Mouse (Mus musculus): Measurements from ENCODE around the gene Olfr282. TPM values are rescaled to one million over a fixed set of nuclear protein-coding genes. Genes with fewer than 3 reads are reported as not detected.
"Not testable (repeated sequence)": the region's sequence is repeated elsewhere in the genome, so short reads cannot be mapped to it uniquely, and the experiment has no call there.

The Olfr282 gene
- not detected for total RNA-seq (2021)
- long read RNA-seq, experiment 1: 0 reads
- long read RNA-seq, experiment 2: 0 reads

DNA sequence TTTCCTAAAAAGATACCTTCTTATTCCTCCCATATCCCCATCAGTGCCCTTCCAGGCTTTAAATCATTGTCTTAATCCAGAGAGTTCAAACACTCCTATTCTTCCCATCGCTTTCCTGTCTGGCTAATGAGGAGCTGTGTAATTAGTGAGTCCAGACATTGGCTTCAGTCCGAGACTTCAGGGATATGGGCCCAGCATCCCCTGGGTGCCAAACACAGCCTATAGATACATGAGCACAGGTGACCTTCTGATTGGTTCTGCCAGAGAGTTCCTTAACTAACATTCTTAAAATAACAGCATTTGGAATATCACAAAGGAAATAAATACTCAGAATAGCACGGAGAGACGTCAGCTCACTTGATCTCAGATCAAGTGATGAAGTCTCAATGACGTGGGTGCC, at the start of gene Olfr282:
Gene Olfr282 (plus strand): TSS at position 301 of the 400 bp plus-strand sequence.
- intact Hi-C loops (cut with DNase I); DNase-seq: not testable (repeated sequence)

DNA sequence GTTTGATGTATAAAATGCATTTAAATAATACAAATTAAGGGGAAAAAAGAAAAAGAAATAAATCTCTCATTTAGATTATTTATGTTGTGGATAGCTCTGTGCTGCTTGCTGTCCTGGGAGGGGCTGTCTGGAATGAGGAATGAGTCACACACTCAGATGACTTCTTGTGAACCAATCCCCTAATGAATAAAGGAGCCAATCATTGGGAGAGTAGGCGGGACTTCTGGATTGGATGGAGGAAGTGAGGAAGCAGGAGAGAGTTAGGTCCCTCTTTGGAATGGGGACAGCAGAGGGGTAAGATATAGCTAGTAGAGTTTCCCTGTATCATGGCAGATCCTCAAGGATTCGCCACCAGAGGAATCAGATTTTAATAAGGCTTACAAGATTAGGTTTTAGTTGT, 43.4 kb upstream of the Olfr282 start:
- intact Hi-C loops (cut with DNase I): loop anchor here (2.0 to 10.0 kb wide), 2 partner anchors 205 to 323 kb away; no protein-coding TSS in a partner anchor
- DNase-seq: no peak

DNA sequence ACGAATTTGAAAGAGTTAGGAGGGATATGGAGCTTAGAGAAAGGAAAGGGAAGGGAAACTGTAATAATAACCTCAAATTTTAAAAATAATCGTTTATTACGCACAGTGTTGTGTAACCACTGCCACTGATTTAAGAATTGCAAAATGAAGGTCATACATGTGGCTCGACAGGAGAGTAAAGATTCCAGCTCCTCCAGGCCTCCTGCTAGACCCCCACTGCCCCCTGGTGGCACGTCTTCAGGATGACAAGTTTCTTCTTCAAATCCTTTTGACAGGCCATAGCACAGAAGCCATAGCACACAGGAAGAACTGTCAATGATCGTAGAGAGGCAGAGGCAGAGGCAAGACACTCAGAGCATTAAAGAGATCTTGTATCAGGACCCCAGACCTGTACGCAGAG, 41.2 kb upstream of the Olfr282 start:
- peak; percentile 37 to 72 for DNase-seq
- intact Hi-C loops (cut with DNase I): loop anchor here (2.0 to 10.0 kb wide), 2 partner anchors 207 to 325 kb away; no protein-coding TSS in a partner anchor

DNA sequence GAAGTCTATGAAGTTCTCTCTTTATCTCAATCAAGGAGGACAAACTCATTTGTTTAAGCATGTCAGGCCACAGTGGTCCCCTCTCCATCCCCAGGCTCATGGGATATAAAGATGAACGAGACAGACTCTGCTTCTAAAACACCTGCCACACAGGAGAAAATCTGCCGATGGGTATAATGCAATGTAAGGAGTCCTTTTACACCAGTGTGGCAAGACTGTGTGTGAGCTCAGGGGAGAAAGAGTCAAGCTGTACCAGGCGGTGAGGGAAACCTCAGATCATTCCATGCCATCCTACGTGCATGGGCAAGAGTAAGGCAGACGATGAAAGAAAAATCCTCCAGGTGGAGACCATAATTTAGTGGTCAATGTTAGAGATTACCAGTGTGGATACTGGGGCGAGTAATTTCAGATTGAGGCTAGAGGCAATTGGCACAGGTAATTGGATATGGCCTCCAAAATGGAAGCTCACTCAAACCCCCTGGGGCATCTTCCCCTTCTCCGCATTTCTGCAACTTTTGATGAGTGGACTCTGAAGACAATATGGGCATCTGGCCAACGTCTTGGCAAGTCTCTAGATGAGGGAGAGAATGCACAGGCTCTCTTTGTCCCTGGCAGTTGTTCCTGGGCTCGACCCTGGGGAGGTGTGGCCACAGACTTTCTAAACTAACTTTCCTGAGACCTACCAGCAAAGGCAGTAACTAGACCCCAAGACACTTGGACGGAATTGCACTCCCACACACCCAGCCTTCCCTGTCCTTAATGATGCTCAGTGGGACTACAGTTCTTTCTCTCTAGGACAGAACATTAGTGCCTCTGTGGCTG, 39.7 kb upstream of the Olfr282 start:
- intact Hi-C loops (cut with DNase I): no loop called here
- DNase-seq: peak in 1 of 2 experiments; percentile 11

DNA sequence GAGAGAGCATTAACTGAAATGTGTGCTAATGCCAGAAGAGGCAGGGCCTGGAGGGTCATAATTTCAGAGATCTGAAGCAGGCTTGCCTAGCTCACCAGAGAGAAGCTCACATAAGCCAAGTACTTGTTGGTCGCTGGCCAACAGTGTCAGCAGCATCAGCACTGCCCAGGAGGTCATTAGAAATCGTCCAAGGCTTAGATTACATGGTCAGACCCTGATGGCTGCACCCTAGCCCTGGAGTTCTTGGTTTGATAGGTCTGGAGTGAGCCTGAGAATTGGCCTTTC, 39.2 kb upstream of the Olfr282 start:
- intact Hi-C loops (cut with DNase I): no loop called here

DNA sequence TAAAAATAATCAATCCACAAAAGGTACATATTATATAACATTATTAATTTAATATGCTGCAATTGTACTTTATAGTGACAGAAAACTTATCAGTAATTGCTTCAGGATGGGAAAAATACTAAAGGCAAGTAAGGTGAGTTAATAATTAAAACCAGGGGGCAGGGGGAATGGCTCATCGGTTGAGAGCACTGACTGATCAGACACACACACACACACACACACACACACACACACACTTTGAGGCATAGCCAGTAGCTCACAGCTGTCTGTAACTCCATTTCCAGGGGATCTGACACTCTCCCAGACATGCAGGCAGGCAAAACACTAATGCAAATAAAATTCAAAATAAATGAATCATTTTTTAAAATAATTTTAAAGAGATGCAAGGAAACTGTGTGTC, 33.9 kb upstream of the Olfr282 start:
- intact Hi-C loops (cut with DNase I): no loop called here
- DNase-seq: no peak

More for the DNA sequence above, 39.2 kb upstream of the Olfr282 start:
- peak in 1 of 2 experiments; percentile 13 for DNase-seq

DNA sequence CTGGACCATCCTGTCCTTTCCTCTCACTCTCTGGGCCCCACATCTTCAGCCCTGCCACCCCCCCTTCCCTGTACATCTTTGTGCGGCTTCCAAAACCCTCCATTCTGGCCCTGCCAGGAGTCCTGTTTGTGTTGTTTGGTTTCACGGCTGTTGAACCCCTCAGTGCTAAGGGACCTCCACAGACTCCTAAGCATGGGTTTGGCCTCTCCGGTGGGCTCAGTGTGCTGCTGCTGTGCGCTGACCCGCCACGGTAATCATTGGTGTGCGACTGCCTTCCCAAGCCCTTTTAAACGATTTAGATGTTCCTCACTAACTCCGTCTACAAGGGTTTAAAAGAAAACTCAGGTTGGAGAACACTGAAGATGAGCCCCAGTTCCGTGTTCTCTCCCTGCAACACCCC, 28.7 kb upstream of the Olfr282 start:
- DNase-seq: no peak
- intact Hi-C loops (cut with DNase I): no loop called here

DNA sequence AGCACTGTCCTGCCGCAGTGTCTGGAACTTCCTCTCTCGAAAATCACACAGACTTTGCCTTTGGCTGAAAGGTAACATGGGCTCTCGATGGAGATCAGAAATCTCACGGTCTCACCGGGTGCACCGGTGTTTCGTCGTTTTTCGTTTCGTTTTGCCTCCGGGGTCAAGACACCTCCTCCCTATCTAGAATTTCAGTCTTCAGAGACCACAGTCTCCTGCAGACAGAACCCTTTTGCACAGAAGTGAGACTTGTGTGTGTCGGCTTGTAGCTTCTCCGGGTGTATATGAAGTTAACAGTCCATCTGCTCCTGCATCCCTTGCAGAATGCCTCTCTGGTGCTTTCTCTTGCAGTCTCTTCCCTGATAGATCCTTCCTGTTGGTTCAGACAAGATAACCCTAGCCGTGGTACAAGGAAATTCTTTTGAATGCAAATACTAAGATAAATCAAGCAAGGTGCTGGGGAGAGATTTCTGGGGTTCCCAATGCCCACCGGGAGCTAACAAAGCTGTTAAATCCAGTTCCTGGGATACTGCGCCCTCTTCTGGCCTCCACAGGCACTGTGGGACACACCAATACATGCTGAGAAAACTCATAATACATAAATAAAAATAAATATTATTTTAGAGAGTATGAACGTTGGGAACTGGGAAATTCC, 22.5 kb upstream of the Olfr282 start:
- no peak for DNase-seq
- intact Hi-C loops (cut with DNase I): no loop called here

DNA sequence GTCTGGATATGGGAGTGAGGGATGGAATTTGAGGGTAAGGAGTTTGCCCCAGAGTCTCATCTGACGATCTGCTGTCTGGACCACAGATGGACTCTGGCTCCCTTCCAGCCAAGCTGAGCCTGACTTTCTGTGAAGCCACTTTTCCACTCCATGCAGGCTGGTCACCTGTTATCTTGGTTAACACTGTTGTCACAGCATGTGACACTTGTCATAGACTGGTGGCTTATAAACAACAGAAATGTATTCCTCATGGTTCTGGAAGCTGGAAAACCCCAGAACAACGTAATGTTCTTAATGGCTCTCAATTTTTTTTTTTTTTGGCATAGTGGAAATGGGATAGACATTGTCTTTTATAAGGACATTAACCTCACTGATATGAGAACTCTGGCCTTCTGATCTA, 21.4 kb upstream of the Olfr282 start:
- intact Hi-C loops (cut with DNase I): no loop called here
- DNase-seq: no peak

DNA sequence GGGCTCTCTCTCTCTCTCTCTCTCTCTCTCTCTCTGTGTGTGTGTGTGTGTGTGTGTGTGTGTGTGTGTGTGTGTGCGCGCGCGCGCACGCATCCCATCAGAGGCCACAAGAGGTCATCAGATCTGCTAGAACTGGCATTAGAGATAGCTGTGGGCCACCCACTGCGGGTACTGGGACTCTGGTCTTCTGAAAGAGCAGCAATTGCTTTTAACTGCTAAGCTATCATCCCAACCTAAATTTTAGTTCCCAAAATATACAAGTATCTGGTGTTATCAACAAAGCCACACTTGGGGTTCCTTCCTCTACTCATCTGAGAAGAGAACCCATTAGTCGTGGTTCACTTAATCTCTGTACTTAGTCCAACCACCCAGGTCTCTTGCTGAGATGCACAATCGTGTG, 20.8 kb upstream of the Olfr282 start:
- intact Hi-C loops (cut with DNase I): no loop called here
- DNase-seq: no peak

DNA sequence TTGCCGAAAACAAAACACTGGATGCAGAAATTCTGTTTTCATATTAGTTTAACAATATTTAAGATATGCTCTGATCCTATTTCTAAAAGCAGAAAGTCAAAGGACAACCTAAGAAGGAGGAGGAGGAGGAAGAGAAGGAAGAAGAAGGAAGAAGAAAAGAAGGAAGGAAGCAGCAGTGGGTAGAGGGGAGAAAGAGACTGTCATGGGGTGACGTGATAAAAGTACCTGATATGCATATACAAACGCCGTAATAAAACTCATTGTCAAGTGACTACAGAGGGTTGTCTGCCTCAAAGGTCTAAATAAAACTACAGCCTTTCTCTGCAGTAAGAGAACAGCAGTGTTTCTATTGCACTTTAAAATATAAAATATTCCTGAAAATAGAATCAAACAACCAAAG, 15.0 kb upstream of the Olfr282 start:
- intact Hi-C loops (cut with DNase I): no loop called here
- no peak for DNase-seq

DNA sequence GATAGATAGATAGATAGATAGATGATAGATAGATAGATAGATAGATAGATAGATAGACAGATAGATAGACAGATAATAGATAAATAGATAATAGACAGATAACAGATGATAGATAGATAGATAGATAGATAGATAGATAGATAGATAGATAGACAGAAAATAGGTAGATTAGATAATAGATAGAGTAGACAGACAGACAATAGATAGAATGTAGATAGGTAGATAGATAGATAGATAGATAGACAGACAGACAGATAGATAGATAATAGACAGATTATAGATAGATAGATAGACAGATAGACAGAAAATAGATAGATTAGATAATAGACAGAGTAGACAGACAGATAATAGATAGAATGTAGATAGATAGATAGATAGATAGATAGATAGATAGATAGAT, 14.2 kb upstream of the Olfr282 start:
- DNase-seq; intact Hi-C loops (cut with DNase I): not testable (repeated sequence)

DNA sequence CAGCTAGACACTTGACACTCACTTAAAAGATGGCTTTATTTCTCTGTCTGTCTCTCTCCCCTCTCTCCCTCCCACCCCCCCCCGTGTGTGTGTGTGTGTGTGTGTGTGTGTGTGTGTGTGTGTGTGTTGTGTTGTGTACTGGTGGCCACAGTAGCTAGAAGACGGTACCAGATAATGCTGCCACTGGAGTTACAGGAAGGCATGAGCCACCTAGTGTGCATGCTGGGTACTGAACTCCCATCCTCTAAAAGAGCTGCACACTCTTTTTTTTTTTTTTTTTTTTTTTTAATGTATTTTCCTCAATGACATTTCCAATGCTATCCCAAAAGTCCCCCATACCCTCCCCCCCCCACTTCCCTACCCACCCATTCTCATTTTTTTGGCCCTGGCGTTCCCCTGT, 13.7 kb upstream of the Olfr282 start:
- DNase-seq; intact Hi-C loops (cut with DNase I): not testable (repeated sequence)

DNA sequence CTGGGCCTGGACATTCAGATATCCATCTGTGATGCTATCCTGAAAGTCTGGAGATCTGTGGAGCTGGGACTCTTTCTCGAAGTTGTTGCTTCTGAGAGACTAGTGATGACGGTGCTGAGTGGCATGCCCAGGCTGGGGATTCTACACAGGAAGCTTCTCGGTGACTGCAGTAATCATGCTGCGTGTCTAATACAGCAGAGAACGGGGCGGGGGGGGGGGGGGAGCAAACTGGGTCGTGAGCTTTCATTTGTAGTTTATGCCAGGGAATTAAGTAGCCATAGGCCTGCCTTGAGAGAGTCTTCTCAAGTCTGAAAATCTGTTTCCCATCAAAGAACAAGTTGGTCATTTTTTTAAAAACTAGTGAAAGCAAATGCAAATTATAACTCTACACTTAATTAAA, 12.9 kb upstream of the Olfr282 start:
- intact Hi-C loops (cut with DNase I): no loop called here
- DNase-seq: no peak

DNA sequence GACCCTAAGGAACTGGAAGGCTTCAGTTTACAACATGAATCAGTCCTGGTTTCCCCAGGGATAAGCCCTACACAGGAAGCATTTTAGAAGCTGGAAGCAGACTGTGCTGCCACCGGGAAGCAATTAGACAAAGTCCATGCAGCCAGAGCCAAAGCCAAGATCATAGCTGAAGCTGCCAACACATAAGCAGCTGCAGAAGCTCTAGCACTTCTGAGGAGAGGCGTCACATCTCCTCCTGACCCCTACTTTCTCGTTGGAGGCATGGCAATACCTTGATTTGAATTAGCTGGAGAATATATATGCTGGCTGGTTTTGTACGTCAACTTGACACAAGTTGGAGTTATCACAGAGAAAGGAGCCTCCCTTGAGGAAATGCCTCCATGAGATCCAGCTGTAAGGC, 10.1 kb upstream of the Olfr282 start:
- intact Hi-C loops (cut with DNase I): no loop called here
- no peak for DNase-seq

DNA sequence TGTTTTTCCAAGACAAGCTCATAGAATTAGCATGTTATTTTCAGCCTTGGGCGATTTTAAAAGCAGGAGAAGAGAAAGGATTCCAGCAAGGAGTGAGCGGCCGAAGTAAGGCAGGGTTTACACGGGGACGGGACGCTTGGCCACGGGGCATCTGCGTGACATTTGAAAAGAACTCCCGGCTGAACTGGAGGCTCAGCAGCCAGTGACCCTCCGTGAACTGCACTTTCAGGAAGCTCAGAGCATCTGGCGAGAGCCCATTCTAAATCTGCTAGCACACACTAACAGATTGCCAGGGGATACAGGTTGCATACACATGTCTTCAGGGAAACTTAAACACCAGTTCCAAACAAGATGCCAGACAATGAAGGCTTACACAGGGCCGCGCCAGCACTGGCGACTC, 6.7 kb upstream of the Olfr282 start:
- intact Hi-C loops (cut with DNase I): no loop called here
- DNase-seq: peak; percentile 9 to 19

DNA sequence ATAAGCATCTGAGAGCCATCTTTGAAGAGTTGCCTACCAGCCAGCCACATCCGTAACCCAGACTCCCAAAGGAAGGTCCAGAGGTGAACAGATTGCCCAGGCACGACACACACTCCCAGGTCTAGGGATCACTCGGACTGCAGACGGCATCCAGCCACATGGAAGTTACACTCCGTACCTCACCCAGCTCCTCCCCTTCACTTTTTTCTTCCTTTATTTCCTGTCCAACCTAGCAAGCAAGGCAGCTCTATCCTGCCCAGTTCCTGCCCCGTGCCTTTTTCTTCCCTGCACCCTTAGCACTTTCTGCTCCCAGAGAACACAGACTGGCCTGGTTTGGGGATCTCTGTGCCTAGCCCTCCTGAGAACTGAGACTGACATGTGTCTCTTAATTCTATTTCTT, 6.3 kb upstream of the Olfr282 start:
- intact Hi-C loops (cut with DNase I): no loop called here
- DNase-seq: no peak

DNA sequence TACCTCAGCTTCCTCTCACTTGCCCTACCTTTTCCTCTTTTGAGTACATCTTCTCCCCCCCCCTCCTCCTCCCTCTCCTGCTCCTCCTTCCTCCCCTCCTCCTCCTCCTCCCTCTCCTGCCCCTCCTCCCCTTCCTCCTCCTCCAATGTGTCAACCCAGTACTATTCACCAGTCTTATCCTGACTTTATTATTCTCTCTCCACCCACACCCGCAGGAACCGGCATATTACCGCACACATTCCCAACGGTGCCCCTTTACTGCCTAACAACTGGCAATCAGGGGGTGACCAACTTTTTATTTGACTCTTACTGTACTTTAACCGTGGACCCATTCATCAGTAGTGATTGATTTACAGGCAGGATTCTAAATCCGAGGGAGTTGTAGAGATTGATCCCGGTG, 5.8 kb upstream of the Olfr282 start:
- no peak for DNase-seq
- intact Hi-C loops (cut with DNase I): no loop called here

DNA sequence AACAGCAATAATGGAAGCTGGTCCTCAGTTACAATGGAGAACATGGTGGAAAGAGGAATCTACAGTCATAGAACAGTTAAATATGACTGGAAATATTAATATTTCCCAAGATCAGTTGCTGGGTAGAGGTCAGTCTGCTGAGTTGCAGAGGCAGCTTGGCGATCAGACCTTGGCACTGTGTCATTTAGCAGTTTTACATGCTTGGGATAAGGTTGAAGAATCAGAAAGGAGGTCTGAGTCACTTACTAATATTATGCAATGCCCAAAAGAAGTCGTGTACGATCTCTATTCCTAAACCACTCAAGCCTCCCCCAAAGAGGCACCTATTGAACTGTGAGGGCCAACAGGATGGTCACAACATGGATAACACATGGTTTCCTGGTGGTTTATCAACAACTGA, 13.5 kb downstream of the Olfr282 start:
- no peak for DNase-seq
- intact Hi-C loops (cut with DNase I): no loop called here

DNA sequence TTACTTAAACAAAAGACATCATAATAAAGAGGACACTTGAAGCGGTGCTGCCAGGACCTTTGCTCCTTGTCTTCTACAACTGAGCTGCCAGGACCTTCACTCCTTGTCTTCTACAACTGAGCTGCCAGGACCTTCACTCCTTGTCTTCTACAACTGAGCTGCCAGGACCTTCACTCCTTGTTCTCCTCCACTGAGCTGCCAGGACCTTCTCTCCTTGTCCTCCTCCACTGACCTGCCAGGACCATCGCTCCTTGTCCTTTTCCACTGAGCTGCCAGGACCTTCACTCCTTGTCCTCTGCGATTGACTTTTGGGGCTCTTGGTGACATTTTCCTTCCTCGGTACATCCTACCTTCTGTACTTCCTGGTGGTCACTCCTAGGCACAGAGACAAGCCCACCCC, 17.5 kb downstream of the Olfr282 start:
- no peak for DNase-seq
- intact Hi-C loops (cut with DNase I): no loop called here

DNA sequence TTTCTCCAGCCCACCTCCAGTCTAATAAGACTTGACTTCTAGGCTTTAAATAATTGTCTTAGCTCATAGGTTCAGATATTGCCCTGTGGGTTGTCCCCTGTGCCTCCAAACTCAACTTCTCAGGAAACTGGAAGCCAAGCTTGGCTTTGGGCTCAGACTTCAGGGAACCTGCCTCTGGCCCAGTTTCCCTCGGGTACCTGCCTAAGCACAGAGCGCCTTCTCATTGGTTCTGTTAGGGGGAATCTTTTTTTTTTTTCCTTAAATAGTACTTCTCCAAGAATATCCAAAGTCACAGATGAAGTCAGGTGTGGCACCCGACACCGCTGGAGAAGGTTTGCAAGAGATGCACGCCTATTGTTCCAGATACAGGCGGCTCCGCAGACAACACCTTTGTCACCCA, 21.3 kb downstream of the Olfr282 start, which contains the start of gene Olfr281:
Gene Olfr281 (plus strand): TSS at position 301 of the 400 bp plus-strand sequence.
- intact Hi-C loops (cut with DNase I): no loop called here
- no peak for DNase-seq

DNA sequence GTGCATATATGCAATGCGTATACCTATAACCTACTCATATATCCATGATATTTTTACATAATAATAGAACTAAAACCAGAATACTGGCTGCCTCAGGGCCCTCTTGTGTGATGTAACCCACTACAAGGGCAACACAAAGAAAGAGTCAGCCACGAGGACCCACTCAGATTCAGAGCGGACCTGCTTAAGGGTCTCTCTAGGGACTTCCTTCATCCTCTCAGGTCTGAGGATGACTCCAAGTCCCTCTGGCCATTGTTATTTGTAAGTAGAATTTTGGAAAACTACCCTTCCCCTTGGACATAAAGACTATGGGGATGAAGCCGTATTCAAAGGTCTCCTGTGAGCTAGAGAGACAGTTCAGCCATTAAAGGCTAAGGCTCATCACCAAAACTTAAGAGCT, 38.6 kb downstream of the Olfr282 start, which contains the start of gene OR5BS1P:
Gene OR5BS1P (plus strand): TSS at position 301 of the 400 bp plus-strand sequence.
- intact Hi-C loops (cut with DNase I): no loop called here
- DNase-seq: no peak

Measured in gastrocnemius, postnatal 36 days (tissue).